Mouse (Mus musculus) ES-E14 (cell line): ENCODE measurements around the gene Ttll12. TPM values are rescaled to one million over a fixed set of nuclear protein-coding genes. Genes with fewer than 3 reads are reported as not detected.

Experiments used
- DNase-seq: peaks from one replicate; pipeline ENCODE4 v3.0.0-alpha.2; 2013; ENCODE audit warnings: low read depth, low spot score
- H3K27ac ChIP-seq: 2 replicates; pipeline ENCODE4 v1.5.1; 2012; ENCODE audit warnings: low read depth, mild to moderate bottlenecking, low read length, moderate library complexity, mixed read lengths; ENCODE audit not compliant: poor library complexity, insufficient read depth, severe bottlenecking
- H3K36me3 ChIP-seq: 2 replicates; pipeline ENCODE4 v1.6.1; 2012; ENCODE audit warnings: mild to moderate bottlenecking, low read length, moderate library complexity, mixed read lengths; ENCODE audit not compliant: control insufficient read depth, poor library complexity, insufficient read depth, severe bottlenecking
- H3K4me1 ChIP-seq, 2 experiments: fragments of 150-350 bp in 1 of 2; sonication (generic) in 1 of 2; 2 replicates each; pipeline ENCODE4 v1.6.1; 2012; ENCODE audit warnings: low read length in 2 of 2, mild to moderate bottlenecking in 1 of 2, mixed read lengths in 1 of 2; ENCODE audit not compliant: control insufficient read depth in 2 of 2, insufficient read depth in 2 of 2, poor library complexity in 1 of 2
- H3K4me3 ChIP-seq, 2 experiments: fragments of 150-350 bp in 1 of 2; sonication (generic) in 1 of 2; 2 replicates each; pipeline ENCODE4 v1.5.1; 2012; ENCODE audit warnings: low read length in 2 of 2, low read depth in 1 of 2, mild to moderate bottlenecking in 1 of 2, mixed read lengths in 1 of 2; ENCODE audit not compliant: insufficient read depth in 1 of 2, poor library complexity in 1 of 2, severe bottlenecking in 1 of 2
- H3K9ac ChIP-seq: 2 replicates; pipeline ENCODE4 v1.6.1; 2012; ENCODE audit warnings: low read depth, mild to moderate bottlenecking, low read length, mixed read lengths; ENCODE audit not compliant: poor library complexity, insufficient read depth, severe bottlenecking
- H3K9me3 ChIP-seq: fragments of 150-350 bp; sonication (generic); 2 replicates; pipeline ENCODE4 v1.6.1; 2012; ENCODE audit warnings: low read depth, mild to moderate bottlenecking, low read length; ENCODE audit not compliant: control insufficient read depth, insufficient read depth
- CHD2 ChIP-seq: IDR thresholded peaks from 2 replicates; pipeline ENCODE4 v1.6.1; 2014; ENCODE audit warnings: mild to moderate bottlenecking, low read depth, low read length, inconsistent platforms
- HCFC1 ChIP-seq: IDR thresholded peaks from 2 replicates; pipeline ENCODE4 v1.6.1; 2012; ENCODE audit warnings: low read length, inconsistent platforms, borderline replicate concordance; ENCODE audit not compliant: insufficient read depth
- MAFK ChIP-seq: IDR thresholded peaks from 2 replicates; pipeline ENCODE4 v1.6.1; 2014; ENCODE audit warnings: mild to moderate bottlenecking, low read depth, low read length, inconsistent platforms; ENCODE audit not compliant: insufficient read depth
- ZC3H11A ChIP-seq: IDR thresholded peaks from 2 replicates; pipeline ENCODE4 v1.6.1; 2012; ENCODE audit warnings: low read depth, mild to moderate bottlenecking, inconsistent platforms, low read length, borderline replicate concordance
- ZNF384 ChIP-seq: IDR thresholded peaks from 2 replicates; pipeline ENCODE4 v1.6.1; 2012; ENCODE audit warnings: low read depth, low read length, inconsistent platforms
- in situ Hi-C, 2 experiments: fragments of 600-800 bp; cut with MboI; formaldehyde crosslinking; loops; one replicate each; pipeline ENCODE4 v1.15.1; 2025; ENCODE audit warnings: low sequenced_read_pairs in 2 of 2, inconsistent platforms in 1 of 2; ENCODE audit not compliant: unreplicated experiment in 2 of 2
- total RNA-seq: library from RNA; depleted of rRNA; stranded (reverse); fragments of 300-350 nt; gene quantifications from 2 replicates; pipeline ENCODE4 v1.2.3, GENCODE M21; 2012

Gene Ttll12
- total RNA-seq, 1 experiment = 45.5 TPM

- no peaks in the 10 kb centered on the region for H3K9me3 ChIP-seq
- peaks cover 0 to 3% of the 10 kb centered on the region in 2 experiments; a peak in 1 of 4 replicates for H3K4me1 ChIP-seq
- no peak overlapping the region for H3K27ac ChIP-seq
- TF ChIP-seq MAFK = no peak
- TF ChIP-seq ZNF384 = no peak
- no peak for TF ChIP-seq HCFC1
- TF ChIP-seq CHD2 = no peak
- no peak for TF ChIP-seq ZC3H11A
- H3K4me3 ChIP-seq = no peak overlapping the region
- in situ Hi-C loops = no loop called here
- DNase-seq = no peak
- H3K9ac ChIP-seq = no peak overlapping the region
- H3K36me3 ChIP-seq = peaks cover 49% of the 10 kb centered on the region
Measured at GRCm38 (mm10) chr15:83575543-83575942, 19.4 kb downstream of the Ttll12 start.

- Histone ChIP-seq H3K27ac (no peak overlapping the region), H3K4me1 (peaks cover 0 to 10% of the 10 kb centered on the region in 2 experiments; a peak in 3 of 4 replicates), H3K9ac (no peak overlapping the region), H3K9me3 (no peaks in the 10 kb centered on the region), H3K4me3 (no peak overlapping the region), H3K36me3 (peaks cover 42% of the 10 kb centered on the region)
- TF ChIP-seq CHD2 (no peak), ZNF384 (no peak), HCFC1 (no peak), ZC3H11A (no peak), MAFK (no peak)
- no peak for DNase-seq
- in situ Hi-C loops = no loop called here
Measured at GRCm38 (mm10) chr15:83574731-83575351, 20.1 kb downstream of the Ttll12 start.

GRCm38 (mm10) chr15:83573606-83574005 is 21.4 kb downstream of the Ttll12 start:
- Histone ChIP-seq H3K9ac (no peak overlapping the region), H3K9me3 (no peaks in the 10 kb centered on the region), H3K4me3 (no peak overlapping the region), H3K27ac (no peak overlapping the region), H3K4me1 (peaks cover 2 to 14% of the 10 kb centered on the region in 2 experiments; a peak in 3 of 4 replicates), H3K36me3 (peaks cover 32% of the 10 kb centered on the region)
- in situ Hi-C loops = no loop called here
- TF ChIP-seq HCFC1 (no peak), ZNF384 (no peak), MAFK (no peak), CHD2 (no peak), ZC3H11A (no peak)
- DNase-seq = no peak

- TF ChIP-seq ZC3H11A (no peak), MAFK (no peak), CHD2 (no peak), ZNF384 (no peak), HCFC1 (no peak)
- H3K4me1 ChIP-seq = peaks cover 2 to 14% of the 10 kb centered on the region in 2 experiments; a peak in 3 of 4 replicates
- no peak overlapping the region for H3K4me3 ChIP-seq
- in situ Hi-C loops = no loop called here
- H3K27ac ChIP-seq = no peak overlapping the region
- peaks cover 19% of the 10 kb centered on the region for H3K36me3 ChIP-seq
- DNase-seq = no peak
- no peaks in the 10 kb centered on the region for H3K9me3 ChIP-seq
- no peak overlapping the region for H3K9ac ChIP-seq
Measured at GRCm38 (mm10) chr15:83572132-83572531, 22.8 kb downstream of the Ttll12 start.

- Histone ChIP-seq H3K4me3 (no peak overlapping the region), H3K4me1 (peaks cover 2 to 12% of the 10 kb centered on the region in 2 experiments; a peak in 3 of 4 replicates)
Measured at GRCm38 (mm10) chr15:83571636-83572035, 23.3 kb downstream of the Ttll12 start.

More at GRCm38 (mm10) chr15:83571636-83572035, 23.3 kb downstream of the Ttll12 start:
- Histone ChIP-seq H3K9me3 (no peaks in the 10 kb centered on the region), H3K27ac (no peak overlapping the region), H3K9ac (no peak overlapping the region), H3K36me3 (peaks cover 14% of the 10 kb centered on the region)
- in situ Hi-C loops = no loop called here
- no peak for TF ChIP-seq CHD2
- no peak for DNase-seq
